Mouse (Mus musculus) CH12F3 (cell line): ENCODE results near the gene Ubtd2.

Experiments
- in situ Hi-C: fragments of 300-500 bp; cut with MboI; formaldehyde crosslinking; loops from 2 replicates; pipeline ENCODE4 v1.14.3; 2020; ENCODE audit warnings: low sequenced_read_pairs

The Ubtd2 gene

GRCm38 (mm10) chr11:32454800-32455506 lies at the start of gene Ubtd2:
Gene Ubtd2, plus strand, starts transcription at chr11:32455370.
- in situ Hi-C loops: no loop called here

DNA sequence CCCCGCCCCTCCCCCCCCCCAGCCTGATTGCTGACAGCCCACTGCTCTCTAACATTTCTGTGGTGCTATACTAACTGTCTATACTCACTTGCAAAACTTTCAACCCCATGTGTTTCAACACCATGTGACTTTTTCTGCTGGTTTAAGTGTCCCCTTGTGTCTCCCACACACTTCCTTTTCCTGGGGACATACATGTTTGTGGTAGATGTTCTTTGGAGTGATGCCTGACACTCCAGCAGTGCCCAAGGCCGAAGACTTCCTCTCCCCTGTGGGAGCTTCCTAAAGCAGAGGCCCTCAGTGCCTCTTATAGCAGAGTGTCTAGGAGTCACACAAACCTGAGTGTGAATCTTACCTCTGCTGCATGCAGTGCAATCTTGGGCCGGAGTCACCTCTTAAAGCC lies 47.3 kb upstream of the Ubtd2 start:
- in situ Hi-C loops: no loop called here

DNA sequence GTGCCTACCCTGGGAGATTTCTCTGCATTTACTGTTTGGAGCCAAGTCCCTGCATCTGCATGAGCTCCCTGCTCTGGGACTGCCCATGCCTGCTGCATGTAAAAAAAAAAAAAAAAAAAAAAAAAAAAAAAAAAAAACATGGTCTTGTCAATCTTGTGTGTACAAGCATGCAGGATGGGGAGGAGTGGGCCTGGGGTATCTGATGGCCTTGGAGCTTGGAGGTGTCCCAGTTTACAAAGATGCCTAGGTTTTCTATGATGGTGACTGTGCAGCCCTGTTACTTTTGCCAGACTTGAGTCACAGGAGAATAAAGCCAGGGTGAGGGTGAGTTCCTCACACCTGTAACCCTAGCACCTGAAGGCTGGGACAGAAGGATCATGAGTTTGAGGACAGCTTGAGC lies 46.1 kb upstream of the Ubtd2 start:
- in situ Hi-C loops: no loop called here

DNA sequence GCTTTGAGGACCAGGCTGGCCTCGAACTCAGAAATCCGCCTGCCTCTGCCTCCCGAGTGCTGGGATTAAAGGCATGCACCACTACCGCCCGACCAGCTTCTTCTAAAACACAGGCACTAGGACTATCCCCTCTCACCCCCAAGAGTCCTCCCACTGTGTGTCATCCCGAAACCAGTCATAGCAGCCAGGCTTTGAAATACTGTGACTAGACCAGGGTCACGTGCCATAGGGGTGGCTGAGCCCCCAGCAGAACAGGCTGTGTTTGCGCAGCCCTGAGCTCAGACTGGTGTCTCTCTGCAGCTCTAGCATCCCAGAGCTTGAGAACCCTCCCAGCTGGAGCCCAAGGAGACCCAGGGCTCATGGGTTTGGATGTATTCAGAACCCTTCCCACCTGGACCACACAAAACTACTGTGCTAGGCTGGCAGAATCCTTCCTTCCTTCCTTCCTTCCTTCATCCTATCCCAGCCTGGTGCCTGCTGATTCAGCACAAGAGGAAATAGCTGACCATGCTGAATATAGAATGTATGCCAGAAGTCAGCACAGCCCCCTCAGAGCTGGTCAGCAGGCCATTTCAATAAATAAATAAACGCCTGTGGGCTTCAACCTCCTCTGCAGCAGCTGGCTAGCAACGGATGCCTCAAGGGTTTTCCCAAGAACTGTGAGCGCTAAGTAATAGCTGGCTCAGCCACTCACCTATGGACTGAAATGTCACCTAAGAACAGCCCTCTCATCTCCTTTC lies 45.2 kb upstream of the Ubtd2 start:
- in situ Hi-C loops: no loop called here

DNA sequence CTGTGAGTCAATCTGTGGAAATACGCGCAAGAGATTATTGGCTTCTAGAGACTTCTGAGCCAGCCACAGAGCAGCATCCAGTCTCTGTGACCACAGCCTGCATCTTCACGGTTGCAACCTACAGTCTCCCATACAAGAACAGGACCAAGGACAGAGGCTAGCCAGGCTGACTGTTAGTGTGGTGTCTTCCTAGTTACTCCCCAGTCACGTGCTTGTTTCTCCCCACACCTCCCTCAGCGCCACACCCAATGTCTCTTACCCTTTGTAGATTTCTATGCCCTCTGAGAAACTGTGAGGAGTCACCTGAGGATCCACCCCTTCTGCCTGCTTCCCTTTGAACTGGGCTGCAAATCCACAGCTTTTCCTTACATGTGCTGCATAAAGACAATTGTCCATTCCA lies 35.2 kb upstream of the Ubtd2 start:
- in situ Hi-C loops: no loop called here

DNA sequence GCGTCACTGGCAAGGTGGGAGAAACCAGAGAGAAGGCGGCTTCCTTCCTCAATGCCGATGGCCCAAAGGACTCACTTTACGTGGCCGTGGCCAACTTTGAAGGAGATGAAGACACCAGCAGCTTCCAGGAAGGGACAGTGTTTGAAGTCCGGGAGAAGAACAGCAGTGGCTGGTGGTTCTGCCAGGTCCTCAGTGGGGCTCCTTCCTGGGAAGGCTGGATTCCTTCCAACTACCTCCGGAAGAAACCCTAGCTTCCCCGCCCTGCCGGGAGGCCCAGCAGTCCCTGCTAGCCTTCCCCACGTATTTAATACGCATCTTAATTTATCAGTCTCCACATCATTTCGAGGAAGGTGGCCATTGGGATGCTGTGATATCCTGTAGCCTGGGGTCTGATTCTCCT lies 31.9 kb upstream of the Ubtd2 start:
- in situ Hi-C loops: no loop called here

DNA sequence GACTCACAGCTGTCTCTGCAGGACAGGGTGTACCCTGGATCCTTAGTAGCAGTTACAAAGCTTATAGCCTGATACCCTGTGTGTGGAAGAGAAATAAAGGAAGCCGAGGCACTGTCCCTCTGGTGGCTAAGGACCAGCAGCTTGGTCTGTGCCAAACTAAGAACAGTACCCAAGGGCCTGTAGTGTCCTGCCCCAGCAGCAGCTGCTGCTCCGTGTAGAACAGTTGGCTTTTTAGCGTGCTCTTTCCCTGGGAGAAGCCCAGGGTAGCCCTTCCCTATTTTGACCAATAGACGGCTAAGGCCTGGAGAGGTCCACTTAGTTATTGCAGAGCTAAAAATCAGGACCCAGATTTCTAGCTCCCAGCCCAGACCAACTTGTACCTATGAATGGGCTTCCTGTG lies 30.6 kb upstream of the Ubtd2 start:
- in situ Hi-C loops: no loop called here

- in situ Hi-C loops: no loop called here
Observed at GRCm38 (mm10) chr11:32425043-32425658, 30.0 kb upstream of the Ubtd2 start.

DNA sequence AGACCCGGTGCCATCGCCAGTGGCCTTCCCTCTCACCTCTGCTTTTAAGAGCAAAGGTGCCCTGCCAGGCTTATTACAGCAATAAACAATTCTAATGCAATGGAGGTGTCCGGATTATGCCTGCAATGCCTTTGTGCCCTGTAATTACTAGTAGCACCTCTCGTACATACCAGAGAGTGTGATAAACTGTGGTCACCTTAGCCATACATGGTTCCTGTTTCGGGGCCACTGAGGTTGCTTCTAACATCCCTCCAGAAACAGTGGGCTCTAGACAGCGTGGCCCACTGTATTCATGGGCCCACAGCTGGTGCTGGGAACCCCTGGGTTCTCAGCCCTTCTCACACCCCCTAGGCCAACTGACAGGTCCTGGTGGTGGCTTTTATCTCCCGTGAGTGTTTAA lies 27.6 kb upstream of the Ubtd2 start:
- in situ Hi-C loops: no loop called here

DNA sequence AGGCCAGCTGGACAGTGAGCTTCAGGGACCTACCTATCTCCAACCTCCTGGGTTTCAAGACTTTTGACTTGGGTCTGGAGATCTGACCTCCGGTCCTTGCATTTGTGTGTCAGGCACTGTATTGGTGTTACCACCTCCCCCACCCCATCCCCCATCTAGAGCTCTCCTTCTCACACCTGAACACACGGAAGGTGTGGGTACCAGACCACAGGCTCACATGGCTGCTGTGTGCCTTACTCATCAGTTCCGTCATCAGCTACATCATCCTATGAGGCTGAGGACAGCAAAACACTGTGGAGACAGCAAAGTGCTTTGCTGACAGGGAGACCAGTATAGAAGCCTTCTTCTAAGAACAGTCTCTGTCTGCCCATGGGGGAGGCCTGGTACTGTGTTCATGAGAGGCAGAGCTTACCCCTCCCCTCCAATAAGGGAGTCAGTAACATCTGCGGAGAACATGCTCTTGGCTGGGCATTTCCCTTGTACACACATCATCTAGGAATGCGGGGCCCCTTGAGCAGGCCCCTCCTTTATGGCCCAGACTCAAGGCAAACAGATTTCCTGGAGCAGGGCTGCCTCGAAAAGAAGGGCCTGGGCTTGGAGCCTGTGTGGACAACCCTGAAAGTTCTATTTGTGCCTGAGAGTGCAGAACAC lies 19.6 kb upstream of the Ubtd2 start:
- in situ Hi-C loops: no loop called here

GRCm38 (mm10) chr11:32442576-32442975 lies 12.6 kb upstream of the Ubtd2 start:
- in situ Hi-C loops: no loop called here

DNA sequence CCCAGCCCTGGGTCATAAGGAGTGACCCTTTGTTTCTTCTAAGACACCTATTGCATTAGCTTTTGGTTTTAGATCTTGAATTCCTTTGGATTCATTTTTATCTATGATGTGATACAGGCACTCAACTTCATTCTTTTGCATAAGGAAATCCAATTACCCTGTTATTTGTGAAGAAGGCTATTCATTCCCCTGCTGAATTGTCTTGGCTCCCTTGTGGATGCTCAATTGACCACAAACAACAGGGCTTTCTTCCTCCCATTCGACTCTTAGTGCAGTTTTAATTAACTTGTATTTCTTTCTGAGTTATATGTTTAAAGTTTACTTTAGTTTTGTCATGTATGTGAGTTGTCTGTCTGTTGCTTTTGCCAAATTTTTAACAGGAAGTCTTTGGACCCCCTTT lies 10.9 kb upstream of the Ubtd2 start:
- in situ Hi-C loops: no loop called here

DNA sequence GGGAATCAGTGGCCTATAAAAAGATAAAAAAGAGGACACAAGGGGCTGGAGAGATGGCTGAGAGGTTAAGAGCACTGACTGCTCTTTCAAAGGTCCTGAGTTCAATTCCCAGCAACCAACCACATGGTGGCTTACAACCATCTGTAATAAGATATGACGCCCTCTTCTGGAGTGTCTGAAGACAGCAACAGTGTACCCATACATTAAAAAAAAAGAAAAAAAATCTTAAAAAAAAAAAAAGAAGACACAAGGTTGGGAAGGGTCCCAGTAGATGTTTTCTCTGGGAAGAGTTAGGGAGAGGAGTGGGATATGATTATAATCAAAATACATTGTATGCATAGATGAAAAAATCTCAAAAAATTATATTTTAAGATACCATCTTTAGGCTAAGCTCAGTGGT lies 10.0 kb upstream of the Ubtd2 start:
- in situ Hi-C loops: no loop called here

GRCm38 (mm10) chr11:32445637-32446226 lies 9.4 kb upstream of the Ubtd2 start:
- in situ Hi-C loops: no loop called here

DNA sequence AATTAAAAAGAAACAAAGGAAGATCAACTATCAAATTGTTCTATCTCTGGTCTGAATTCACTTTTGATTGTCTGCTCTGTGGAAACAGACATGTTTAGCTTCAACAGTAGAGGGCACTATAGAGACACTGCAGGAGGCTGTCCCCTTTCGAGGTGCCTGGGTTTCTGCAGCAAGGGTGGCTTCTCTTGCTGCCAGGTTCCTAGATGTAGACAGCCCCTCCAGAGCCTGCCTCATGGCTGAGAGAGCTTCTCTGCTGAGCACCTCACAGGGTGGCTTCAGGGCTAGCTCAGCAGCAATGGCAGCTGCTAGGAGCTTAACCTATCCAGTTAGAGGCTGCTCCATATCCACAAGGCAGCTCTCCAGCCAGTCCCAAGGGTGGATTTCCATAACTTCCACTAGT lies 5.0 kb upstream of the Ubtd2 start:
- in situ Hi-C loops: no loop called here

DNA sequence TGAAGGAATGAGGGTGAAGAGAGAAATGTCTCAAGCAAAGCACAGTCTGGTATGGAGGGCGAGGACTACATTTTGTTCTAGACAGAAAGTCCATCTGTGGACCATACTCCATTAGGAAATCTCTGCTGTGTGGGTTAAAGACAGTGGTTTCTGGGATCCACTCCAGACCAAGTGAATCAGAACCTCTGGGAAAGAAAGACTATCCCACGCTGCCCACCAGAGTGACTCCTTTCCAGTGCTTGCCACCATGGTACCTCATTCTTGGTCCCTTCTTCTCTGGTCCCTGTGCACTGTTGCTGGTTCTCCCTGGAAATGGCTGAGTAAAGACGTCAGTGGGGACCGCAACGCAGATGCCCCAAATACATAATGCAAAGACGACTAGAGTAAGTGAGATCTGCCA lies 3.9 kb upstream of the Ubtd2 start:
- in situ Hi-C loops: no loop called here

- in situ Hi-C loops: no loop called here
Observed at GRCm38 (mm10) chr11:32452745-32453144, 2.4 kb upstream of the Ubtd2 start.

- in situ Hi-C loops: no loop called here
Observed at GRCm38 (mm10) chr11:32453353-32453915, 1.7 kb upstream of the Ubtd2 start.

- in situ Hi-C loops: no loop called here
Observed at GRCm38 (mm10) chr11:32454231-32454799, 855 bp upstream of the Ubtd2 start.

GRCm38 (mm10) chr11:32455507-32456141 lies 454 bp downstream of the Ubtd2 start:
- in situ Hi-C loops: no loop called here
